Comparison of ENCODE assay signal across 21 mouse cellular contexts in genomic region chr1:183419741-183420140, GRCm38 (mm10). TPM values are rescaled to one million over a fixed set of nuclear protein-coding genes. Genes with fewer than 3 reads are reported as not detected.
DNase-seq lines count a peak whose midpoint lies in the region; ATAC-seq and TF ChIP-seq lines count a peak whose summit lies in the region.
"Had no signal": no experiment of that assay in that cellular context is flagged by ENCODE, and none has a peak within 500 bp of the region (broad histone marks: within the 10 kb centered on the region; RNA-seq: fewer than 3 reads in every experiment).

No protein-coding gene starts in this region.

- no peaks in the 10 kb centered on the region for H3K9me3 ChIP-seq in hindbrain, postnatal 0 days (ENCODE audit: low read length)
- H3K9me3 ChIP-seq in hindbrain, embryonic 11.5 days (ENCODE audit: control insufficient read depth, low read length), result no peaks in the 10 kb centered on the region
- H3K9me3 ChIP-seq: forebrain, embryonic 13.5 days had no signal

- H3K27me3 ChIP-seq in hindbrain, postnatal 0 days (ENCODE audit: insufficient read depth, low read length), result no peaks in the 10 kb centered on the region
- no peaks in the 10 kb centered on the region for H3K27me3 ChIP-seq in hindbrain, embryonic 11.5 days (ENCODE audit: control insufficient read depth, insufficient read depth, low read length)
- no peaks in the 10 kb centered on the region for H3K27me3 ChIP-seq in thymus, adult 2 months (ENCODE audit: control insufficient read depth, insufficient read depth, low read length)
- H3K27me3 ChIP-seq: embryonic facial prominence, embryonic 13.5 days; forebrain, embryonic 13.5 days; heart, embryonic 12.5 days had no signal

- TF ChIP-seq CTCF in hindbrain, postnatal 0 days (IDR thresholded peaks at IDR 0.05; ENCODE audit: low read depth), result no peak
- TF ChIP-seq CTCF in thymus, adult 2 months (IDR thresholded peaks at IDR 0.05; ENCODE audit: borderline replicate concordance, control insufficient read depth, extremely low read depth, insufficient read depth, low read length, poor library complexity), result no peak

- H3K9ac ChIP-seq in hindbrain, postnatal 0 days (replicated peaks; ENCODE audit: low read length), result no peak overlapping the region
- no peak overlapping the region for H3K9ac ChIP-seq in hindbrain, embryonic 11.5 days (ENCODE audit: low read depth, low read length)
- H3K9ac ChIP-seq: embryonic facial prominence, embryonic 13.5 days; forebrain, embryonic 13.5 days; forebrain, postnatal 0 days; heart, embryonic 12.5 days; hindbrain, embryonic 14.5 days had no signal

- H3K36me3 ChIP-seq in hindbrain, postnatal 0 days (ENCODE audit: insufficient read depth, low read length), result no peaks in the 10 kb centered on the region
- no peaks in the 10 kb centered on the region for H3K36me3 ChIP-seq in hindbrain, embryonic 11.5 days (ENCODE audit: control insufficient read depth, insufficient read depth, low read length)
- no peaks in the 10 kb centered on the region for H3K36me3 ChIP-seq in thymus, adult 2 months (ENCODE audit: control insufficient read depth, insufficient read depth, low read length)
- H3K36me3 ChIP-seq: embryonic facial prominence, embryonic 13.5 days; heart, embryonic 12.5 days had no signal

- TF ChIP-seq POLR2A in thymus, adult 2 months (IDR thresholded peaks at IDR 0.05; ENCODE audit: control insufficient read depth, extremely low read depth, insufficient read depth, low read length, poor library complexity), result no peak

- H3K4me2 ChIP-seq in hindbrain, postnatal 0 days (ENCODE audit: low read depth, low read length), result no peak overlapping the region
- H3K4me2 ChIP-seq in hindbrain, embryonic 11.5 days (replicated peaks; ENCODE audit: low read depth, low read length), result no peak overlapping the region
- H3K4me2 ChIP-seq: embryonic facial prominence, embryonic 13.5 days; forebrain, embryonic 13.5 days; heart, embryonic 12.5 days; hindbrain, embryonic 14.5 days had no signal

- peak; percentile 15 to 24 for DNase-seq in cerebellum, postnatal 36 days
- no peak for DNase-seq in cerebellum, adult 9-11 months
- DNase-seq in hindbrain, postnatal 0 days (ENCODE audit: low spot score), result peak; percentile 18
- DNase-seq in hindbrain, embryonic 11.5 days (ENCODE audit: low spot score), result no peak
- DNase-seq in thymus, adult 2 months, result no peak
- no peak for DNase-seq in thymus, postnatal 14 days
- DNase-seq: adrenal gland, adult 8-10 months; adrenal gland, postnatal 36 days; forebrain, postnatal 0 days; gastrocnemius, postnatal 14 days; heart, postnatal 10 days; kidney, adult 2 months had no signal

- no peak overlapping the region for H3K4me3 ChIP-seq in hindbrain, postnatal 0 days (ENCODE audit: low read length)
- no peak overlapping the region for H3K4me3 ChIP-seq in hindbrain, embryonic 11.5 days (ENCODE audit: low read depth, low read length)
- peak overlapping the region; percentile 43 for H3K4me3 ChIP-seq in thymus, adult 2 months (ENCODE audit: control insufficient read depth, insufficient read depth, low read length)
- H3K4me3 ChIP-seq: embryonic facial prominence, embryonic 13.5 days; forebrain, embryonic 13.5 days; heart, embryonic 12.5 days had no signal

- WGBS in hindbrain, postnatal 0 days, result 89% methylated on average over 7 of the region's 7 CpGs
- 93% methylated on average over 7 of the region's 7 CpGs for WGBS in hindbrain, embryonic 11.5 days
- 65% methylated on average over 7 of the region's 7 CpGs for WGBS in thymus, adult 2 months

- no peak overlapping the region for H3K27ac ChIP-seq in hindbrain, postnatal 0 days
- no peak overlapping the region for H3K27ac ChIP-seq in hindbrain, embryonic 11.5 days (ENCODE audit: low read depth, low read length)
- H3K27ac ChIP-seq in thymus, adult 2 months (ENCODE audit: control insufficient read depth, insufficient read depth, low read length), result peak overlapping the region; percentile 98
- H3K27ac ChIP-seq: embryonic facial prominence, embryonic 13.5 days; forebrain, embryonic 13.5 days; hindbrain, embryonic 14.5 days had no signal

- H3K4me1 ChIP-seq in hindbrain, postnatal 0 days (ENCODE audit: insufficient read depth, low read length), result no peaks in the 10 kb centered on the region
- no peaks in the 10 kb centered on the region for H3K4me1 ChIP-seq in hindbrain, embryonic 11.5 days (replicated peaks; ENCODE audit: control insufficient read depth, insufficient read depth, low read length)
- peaks cover 43% of the 10 kb centered on the region for H3K4me1 ChIP-seq in thymus, adult 2 months (replicated peaks; ENCODE audit: control insufficient read depth, insufficient read depth, low read length)
- H3K4me1 ChIP-seq: embryonic facial prominence, embryonic 13.5 days; forebrain, embryonic 13.5 days; heart, embryonic 12.5 days had no signal

- no peak for ATAC-seq in hindbrain, postnatal 0 days
- ATAC-seq in hindbrain, embryonic 11.5 days (ENCODE audit: low FRiP score), result no peak
- ATAC-seq in activated CD4-positive, CD25-positive, alpha-beta regulatory T cell, adult 4 months, result no peak
- ATAC-seq: forebrain, embryonic 13.5 days; forebrain, postnatal 0 days; intestine, embryonic 16.5 days had no signal

RNA-seq across cellular contexts. Expression of gene Hhipl2, which starts 1.7 kb away (rescaled TPM):
- total RNA-seq in hindbrain, postnatal 0 days (2014; rRNA removed), result not detected in 2 replicates
- 0.36 TPM in 1 of 2 replicates, not detected in the other for polyA plus RNA-seq in hindbrain, postnatal 0 days (2015; fragmentation: Nextera tagmentation; extraction: Ambion mirVana)
- 0.47 and 0.54 TPM in 2 replicates for polyA plus RNA-seq in hindbrain, embryonic 11.5 days (2014; fragmentation: Nextera tagmentation; extraction: Ambion mirVana)
- polyA plus RNA-seq in thymus, adult 2 months (2012; rRNA removed), result 1.6 TPM in 2 replicates
- polyA plus RNA-seq in activated CD4-positive, CD25-positive, alpha-beta regulatory T cell, adult 4 months (2017; shearing (Covaris generic)), result not detected
- total RNA-seq: adrenal gland, adult 8-10 months; adrenal gland, postnatal 36 days; gastrocnemius, adult 18-20 months; heart, adult 8-10 months; heart, postnatal 10 days; hematopoietic stem cell, adult 5-6 weeks had no signal

RNA-seq across cellular contexts. Expression of gene Taf1a, which starts 31.0 kb away (rescaled TPM):
- 7.2 and 12.7 TPM in 2 replicates for total RNA-seq in hindbrain, postnatal 0 days (2014; rRNA removed)
- polyA plus RNA-seq in hindbrain, postnatal 0 days (2015; fragmentation: Nextera tagmentation; extraction: Ambion mirVana), result 8.8 and 11.0 TPM in 2 replicates
- polyA plus RNA-seq in hindbrain, embryonic 11.5 days (2014; fragmentation: Nextera tagmentation; extraction: Ambion mirVana), result 18.4 and 20.2 TPM in 2 replicates
- polyA plus RNA-seq in thymus, adult 2 months (2012; rRNA removed), result 12.8 and 14.4 TPM in 2 replicates
- polyA plus RNA-seq in activated CD4-positive, CD25-positive, alpha-beta regulatory T cell, adult 4 months (2017; shearing (Covaris generic)), result 10 to 100 TPM; 21.3 to 26.9 TPM

RNA-seq across cellular contexts. Expression of gene Mia3, which starts 50.4 kb away (rescaled TPM):
- total RNA-seq in hindbrain, postnatal 0 days (2014; rRNA removed), result 132 and 148 TPM in 2 replicates
- polyA plus RNA-seq in hindbrain, postnatal 0 days (2015; fragmentation: Nextera tagmentation; extraction: Ambion mirVana), result 98.1 and 98.8 TPM in 2 replicates
- polyA plus RNA-seq in hindbrain, embryonic 11.5 days (2014; fragmentation: Nextera tagmentation; extraction: Ambion mirVana), result 97.5 and 97.6 TPM in 2 replicates
- polyA plus RNA-seq in thymus, adult 2 months (2012; rRNA removed), result 101 and 105 TPM in 2 replicates
- 100 to 1,000 TPM in 1 of 2 experiments, 10 to 100 TPM in 1; 84.5 to 109 TPM for polyA plus RNA-seq in activated CD4-positive, CD25-positive, alpha-beta regulatory T cell, adult 4 months (2017; shearing (Covaris generic))

Comparison
In these comparisons a context has a peak if more than half of its experiments do, and no peak if none do; other contexts are left out.
1. DNase-seq: peak in cerebellum, postnatal 36 days (2 of 2) and hindbrain, postnatal 0 days (single experiment); none in cerebellum, adult 9-11 months (single experiment), hindbrain, embryonic 11.5 days (single experiment), thymus, adult 2 months (single experiment) and thymus, postnatal 14 days (single experiment).